Mouse (Mus musculus) intestine, embryonic 15.5 days (tissue): ENCODE data around the gene Mboat2. TPM values are rescaled to one million over a fixed set of nuclear protein-coding genes. Genes with fewer than 3 reads are reported as not detected.

Experiments
- ATAC-seq: fragments of 200-750 bp; cut with Nextera tagmentation; 2 replicates; pipeline ENCODE4 v1.8.0; 2017; ENCODE audit warnings: moderate TSS enrichment, moderate library complexity
- H3K27ac ChIP-seq: fragments of 300-500 bp; sonication (generic); 2 replicates; pipeline ENCODE4 v1.5.1; 2015; ENCODE audit warnings: mild to moderate bottlenecking, inconsistent platforms
- H3K27me3 ChIP-seq: fragments of 300-500 bp; sonication (generic); replicated peaks from 2 replicates; pipeline ENCODE4 v1.6.1; 2015; ENCODE audit warnings: inconsistent platforms
- H3K36me3 ChIP-seq: fragments of 300-500 bp; sonication (generic); 2 replicates; pipeline ENCODE4 v1.6.1; 2015; ENCODE audit warnings: inconsistent platforms
- H3K4me1 ChIP-seq: fragments of 300-500 bp; sonication (generic); replicated peaks from 2 replicates; pipeline ENCODE4 v1.6.1; 2015; ENCODE audit warnings: inconsistent platforms
- H3K4me2 ChIP-seq: fragments of 300-500 bp; sonication (generic); replicated peaks from 2 replicates; pipeline ENCODE4 v1.6.1; 2015; ENCODE audit warnings: mild to moderate bottlenecking, inconsistent platforms
- H3K4me3 ChIP-seq: fragments of 300-500 bp; sonication (generic); replicated peaks from 2 replicates; pipeline ENCODE4 v1.5.1; 2015; ENCODE audit warnings: inconsistent platforms
- H3K9ac ChIP-seq: fragments of 300-500 bp; sonication (generic); 2 replicates; pipeline ENCODE4 v1.6.1; 2015; ENCODE audit warnings: inconsistent platforms
- H3K9me3 ChIP-seq: fragments of 300-500 bp; sonication (generic); 2 replicates; pipeline ENCODE4 v1.6.1; 2016; ENCODE audit warnings: inconsistent platforms
- WGBS: fragments of 180-500 bp; shearing (Covaris S2); methylation state at CpG from one replicate; pipeline ENCODE4 v1.1.7; 2015; 5-methylcytosine and 5-hydroxymethylcytosine counted together
- polyA plus RNA-seq: library from polyadenylated mRNA; unstranded; fragments of >200 nt; fragmentation: Nextera tagmentation; extraction: Ambion mirVana; gene quantifications from 2 replicates; pipeline ENCODE4 v1.2.1, GENCODE M21; 2015

Gene Mboat2
- polyA plus RNA-seq, 1 experiment from 2014 or later: 26.1 TPM

GRCm38 (mm10) chr12:24995350-24995749, 164.7 kb downstream of the Mboat2 start:
- H3K9me3 ChIP-seq: no peaks in the 10 kb centered on the region
- 96% methylated on average over 4 of the region's 4 CpGs for WGBS
- H3K27me3 ChIP-seq: no peaks in the 10 kb centered on the region
- H3K4me2 ChIP-seq: no peak overlapping the region
- ATAC-seq: no peak
- peaks cover 17% of the 10 kb centered on the region; the same call in 1 of the 2 replicates for H3K36me3 ChIP-seq
- H3K4me3 ChIP-seq: no peak overlapping the region
- no peaks in the 10 kb centered on the region for H3K4me1 ChIP-seq
- H3K9ac ChIP-seq: no peak overlapping the region
- H3K27ac ChIP-seq: no peak overlapping the region

- no peak overlapping the region for H3K4me3 ChIP-seq
- H3K9me3 ChIP-seq: no peaks in the 10 kb centered on the region
- H3K4me2 ChIP-seq: no peak overlapping the region
- H3K9ac ChIP-seq: no peak overlapping the region
- WGBS: 66% methylated on average over 6 of the region's 6 CpGs
- H3K4me1 ChIP-seq: no peaks in the 10 kb centered on the region
- no peak overlapping the region for H3K27ac ChIP-seq
- H3K36me3 ChIP-seq: peaks cover 25% of the 10 kb centered on the region
- no peak for ATAC-seq
- no peaks in the 10 kb centered on the region for H3K27me3 ChIP-seq
Observed at GRCm38 (mm10) chr12:25005350-25005749, 174.7 kb downstream of the Mboat2 start.

GRCm38 (mm10) chr12:25009957-25010356, 179.3 kb downstream of the Mboat2 start:
- WGBS: 84% methylated on average over 9 of the region's 9 CpGs
- Histone ChIP-seq H3K4me3 (no peak overlapping the region), H3K4me2 (no peak overlapping the region), H3K9me3 (no peaks in the 10 kb centered on the region), H3K36me3 (peaks cover 25% of the 10 kb centered on the region), H3K9ac (no peak overlapping the region), H3K27me3 (no peaks in the 10 kb centered on the region), H3K27ac (no peak overlapping the region), H3K4me1 (no peaks in the 10 kb centered on the region)
- ATAC-seq: no peak

- H3K9ac ChIP-seq: no peak overlapping the region
Observed at GRCm38 (mm10) chr12:25010416-25010815, 179.7 kb downstream of the Mboat2 start.

GRCm38 (mm10) chr12:25011733-25012367, 181.2 kb downstream of the Mboat2 start:
- WGBS: 52% methylated on average over 15 of the region's 15 CpGs
- no peak overlapping the region for H3K4me2 ChIP-seq
- H3K27ac ChIP-seq: peak overlapping the region; percentile 62
- H3K9me3 ChIP-seq: no peaks in the 10 kb centered on the region
- H3K27me3 ChIP-seq: no peaks in the 10 kb centered on the region
- H3K4me3 ChIP-seq: no peak overlapping the region
- H3K36me3 ChIP-seq: peaks cover 39% of the 10 kb centered on the region
- ATAC-seq: peak; percentile 73
- no peaks in the 10 kb centered on the region for H3K4me1 ChIP-seq
- no peak overlapping the region for H3K9ac ChIP-seq

More at GRCm38 (mm10) chr12:25010416-25010815, 179.7 kb downstream of the Mboat2 start:
- Histone ChIP-seq H3K27ac (no peak overlapping the region), H3K9me3 (no peaks in the 10 kb centered on the region), H3K4me3 (no peak overlapping the region), H3K4me2 (no peak overlapping the region), H3K4me1 (no peaks in the 10 kb centered on the region), H3K27me3 (no peaks in the 10 kb centered on the region), H3K36me3 (peaks cover 29% of the 10 kb centered on the region)
- 74% methylated on average over 1 of the region's 1 CpGs for WGBS
- ATAC-seq: no peak

- WGBS: 65% methylated on average over 13 of the region's 13 CpGs
Observed at GRCm38 (mm10) chr12:25012555-25013540, 182.2 kb downstream of the Mboat2 start.

More at GRCm38 (mm10) chr12:25012555-25013540, 182.2 kb downstream of the Mboat2 start:
- no peaks in the 10 kb centered on the region for H3K9me3 ChIP-seq
- H3K36me3 ChIP-seq: peaks cover 38% of the 10 kb centered on the region
- peak overlapping the region; percentile 62; the same call in 1 of the 2 replicates for H3K27ac ChIP-seq
- no peak overlapping the region for H3K4me2 ChIP-seq
- no peaks in the 10 kb centered on the region for H3K4me1 ChIP-seq
- H3K27me3 ChIP-seq: no peaks in the 10 kb centered on the region
- ATAC-seq: peak; percentile 83
- H3K9ac ChIP-seq: no peak overlapping the region
- H3K4me3 ChIP-seq: no peak overlapping the region

Other genes with a start within 250 kb of the Mboat2 start
- gene Klf11, start 179.6 kb upstream of the Mboat2 start, polyA plus RNA-seq: 8.9 and 10.9 TPM in 2 replicates
- 2.1 and 2.3 TPM in 2 replicates for gene Cys1, start 149.1 kb upstream of the Mboat2 start, polyA plus RNA-seq
- gene Rrm2, start 122.6 kb upstream of the Mboat2 start, polyA plus RNA-seq: 161 and 178 TPM in 2 replicates
- gene Kidins220, start 144.0 kb downstream of the Mboat2 start, polyA plus RNA-seq: 20.1 and 21.8 TPM in 2 replicates